Mouse (Mus musculus) heart, postnatal 0 days (tissue): Measurements from ENCODE around the gene Gm5294. TPM values are rescaled to one million over a fixed set of nuclear protein-coding genes. Genes with fewer than 3 reads are reported as not detected.

ENCODE experiments used
- ATAC-seq: fragments of 200-750 bp; cut with Nextera tagmentation; 2 replicates; pipeline ENCODE4 v1.8.0; 2017; ENCODE audit warnings: low read depth, moderate number of reproducible peaks, moderate library complexity; ENCODE audit not compliant: insufficient read depth
- DNase-seq: peaks from one replicate; pipeline ENCODE4 v3.0.0-alpha.2; 2016; ENCODE audit warnings: low spot score
- H3K27ac ChIP-seq: fragments of 300-500 bp; sonication (generic); 2 replicates; pipeline ENCODE4 v1.5.1; 2014; ENCODE audit warnings: low read depth, mild to moderate bottlenecking
- H3K27me3 ChIP-seq: fragments of 300-500 bp; sonication (generic); 2 replicates; pipeline ENCODE4 v1.6.1; 2014; ENCODE audit warnings: low read length, mixed read lengths; ENCODE audit not compliant: control insufficient read depth, insufficient read depth
- H3K36me3 ChIP-seq: fragments of 300-500 bp; sonication (generic); replicated peaks from 2 replicates; pipeline ENCODE4 v1.6.1; 2014; ENCODE audit warnings: low read length, mixed read lengths; ENCODE audit not compliant: control insufficient read depth, insufficient read depth
- H3K4me1 ChIP-seq: fragments of 300-500 bp; sonication (generic); 2 replicates; pipeline ENCODE4 v1.6.1; 2014; ENCODE audit warnings: antibody characterized with exemption; ENCODE audit not compliant: control insufficient read depth, insufficient read depth
- H3K4me2 ChIP-seq: fragments of 300-500 bp; sonication (generic); 2 replicates; pipeline ENCODE4 v1.6.1; 2014; ENCODE audit warnings: low read depth, mild to moderate bottlenecking, low read length, moderate library complexity
- H3K4me3 ChIP-seq: fragments of 300-500 bp; sonication (generic); 2 replicates; pipeline ENCODE4 v1.5.1; 2014; ENCODE audit warnings: low read depth, low read length
- H3K9ac ChIP-seq: fragments of 300-500 bp; sonication (generic); replicated peaks from 2 replicates; pipeline ENCODE4 v1.6.1; 2014; ENCODE audit warnings: low read depth, low read length, mixed read lengths
- H3K9me3 ChIP-seq: fragments of 300-500 bp; sonication (generic); replicated peaks from 2 replicates; pipeline ENCODE4 v1.6.1; 2016; ENCODE audit warnings: low read length; ENCODE audit not compliant: control insufficient read depth
- CTCF ChIP-seq: IDR thresholded peaks from 2 replicates; pipeline ENCODE4 v1.5.1; 2016; ENCODE audit warnings: antibody characterized with exemption, control low read depth, low read depth
- EP300 ChIP-seq: IDR thresholded peaks from 2 replicates; pipeline ENCODE4 v1.6.1; 2016; ENCODE audit warnings: antibody characterized with exemption, low read depth
- WGBS: fragments of 180-500 bp; shearing (Covaris S2); extraction: QIAGEN DNeasy Blood & Tissue Kit; methylation state at CpG from one replicate; pipeline ENCODE4 v1.1.7; 2014; 5-methylcytosine and 5-hydroxymethylcytosine counted together
- polyA plus RNA-seq: library from polyadenylated mRNA; unstranded; fragments of >200 nt; fragmentation: Nextera tagmentation; extraction: Ambion mirVana; gene quantifications from 2 replicates; pipeline ENCODE4 v1.2.1, GENCODE M21; 2015
- total RNA-seq: library from RNA; depleted of rRNA; stranded (reverse); fragments of >200 nt; gene quantifications from 2 replicates; pipeline ENCODE4 v1.2.3, GENCODE M21; 2014; ENCODE audit warnings: low replicate concordance; rRNA removed

The Gm5294 gene
- total and polyA plus RNA-seq, 2 experiments from 2014 or later: 0.19 TPM; not detected in 1

DNA sequence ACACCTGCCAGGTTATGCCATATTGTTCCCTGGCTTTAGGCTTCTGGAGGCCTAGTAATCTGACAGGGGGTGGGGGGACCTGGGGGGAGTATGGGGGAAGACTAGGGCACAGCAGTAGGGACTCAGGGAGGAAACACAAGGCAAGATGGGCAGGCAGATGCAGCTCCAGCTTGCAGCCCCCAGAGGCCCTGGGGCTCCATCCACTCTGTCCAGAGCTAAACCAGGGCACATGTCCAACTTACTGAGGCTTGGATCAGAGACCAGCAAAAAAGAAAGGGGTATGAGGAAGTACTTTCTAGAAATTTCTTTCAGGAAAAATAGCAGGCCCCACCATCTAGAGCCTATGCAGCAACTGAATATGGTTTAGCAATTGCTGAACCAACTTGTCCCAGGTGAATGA is 44.3 kb downstream of the Gm5294 start:
- Histone ChIP-seq H3K27me3 (no peaks in the 10 kb centered on the region), H3K27ac (no peak overlapping the region), H3K36me3 (no peaks in the 10 kb centered on the region), H3K4me3 (no peak overlapping the region), H3K9me3 (no peaks in the 10 kb centered on the region), H3K4me1 (peaks cover 5% of the 10 kb centered on the region; the same call in 1 of the 2 replicates), H3K9ac (no peak overlapping the region), H3K4me2 (no peak overlapping the region)
- DNase-seq (no peak), ATAC-seq (no peak)
- TF ChIP-seq EP300 (no peak), CTCF (no peak)

DNA sequence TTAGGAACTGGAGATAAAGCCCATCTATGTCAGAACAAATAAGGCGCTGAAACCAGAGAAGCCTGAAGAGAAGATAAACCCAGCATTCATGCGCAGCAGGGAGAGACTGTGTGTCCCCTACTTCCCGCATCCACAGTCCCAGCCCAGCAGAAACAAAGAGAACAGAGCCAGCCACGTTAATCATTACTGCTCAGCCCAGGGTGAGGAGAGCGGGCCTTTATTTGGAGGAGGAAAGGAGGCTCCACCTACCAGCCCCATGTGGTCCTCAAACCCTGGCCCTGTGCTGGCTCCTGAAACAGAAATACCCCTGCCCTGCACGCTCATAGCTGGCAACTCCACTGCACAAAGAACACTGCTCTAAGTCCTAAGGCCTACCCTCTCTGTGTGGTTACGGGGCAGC is 45.0 kb downstream of the Gm5294 start:
- Histone ChIP-seq H3K4me2 (no peak overlapping the region), H3K4me1 (peaks cover 5% of the 10 kb centered on the region; the same call in 1 of the 2 replicates), H3K27me3 (no peaks in the 10 kb centered on the region), H3K27ac (no peak overlapping the region), H3K9ac (no peak overlapping the region), H3K36me3 (no peaks in the 10 kb centered on the region), H3K4me3 (no peak overlapping the region), H3K9me3 (no peaks in the 10 kb centered on the region)
- DNase-seq (no peak), ATAC-seq (no peak)
- WGBS: 56% methylated on average over 7 of the region's 7 CpGs
- no peak for TF ChIP-seq EP300
- TF ChIP-seq CTCF: no peak

- 51% methylated on average over 4 of the region's 4 CpGs for WGBS
- TF ChIP-seq CTCF (no peak), EP300 (no peak)
- Histone ChIP-seq H3K27ac (no peak overlapping the region), H3K4me2 (no peak overlapping the region), H3K9me3 (no peaks in the 10 kb centered on the region), H3K27me3 (no peaks in the 10 kb centered on the region), H3K36me3 (no peaks in the 10 kb centered on the region), H3K4me3 (no peak overlapping the region), H3K9ac (no peak overlapping the region), H3K4me1 (peaks cover 5% of the 10 kb centered on the region; the same call in 1 of the 2 replicates)
- DNase-seq: no peak
- ATAC-seq: no peak
Measured at GRCm38 (mm10) chr5:138865637-138866036, 45.8 kb downstream of the Gm5294 start.

Other genes starting within 250 kb of the Gm5294 start
- gene Zfp68, start 200.3 kb upstream of the Gm5294 start, total RNA-seq: 20.8 and 27.2 TPM in 2 replicates
- gene Zfp68, start 200.3 kb upstream of the Gm5294 start, polyA plus RNA-seq: 42.7 and 43.1 TPM in 2 replicates
- 0.61 and 4.1 TPM in 2 replicates for gene A430033K04Rik, start 197.2 kb upstream of the Gm5294 start, total RNA-seq
- gene A430033K04Rik, start 197.2 kb upstream of the Gm5294 start, polyA plus RNA-seq: 4.9 and 5.6 TPM in 2 replicates
- gene Fam20c, start 65.6 kb upstream of the Gm5294 start, total RNA-seq: 9.1 and 16.3 TPM in 2 replicates
- gene Fam20c, start 65.6 kb upstream of the Gm5294 start, polyA plus RNA-seq: 4.4 and 4.6 TPM in 2 replicates
- 60.5 and 78.0 TPM in 2 replicates for gene Pdgfa, start 177.3 kb downstream of the Gm5294 start, total RNA-seq
- 47.2 and 49.6 TPM in 2 replicates for gene Pdgfa, start 177.3 kb downstream of the Gm5294 start, polyA plus RNA-seq